Comparison of ENCODE assay signal across 11 mouse cellular contexts in genomic region chr16:25262965-25263364, GRCm38 (mm10). TPM values are rescaled to one million over a fixed set of nuclear protein-coding genes. Genes with fewer than 3 reads are reported as not detected.
A peak's percentile ranks its signal among the peaks of the same experiment; 100 is the strongest.
DNase-seq lines count a peak whose midpoint lies in the region; ATAC-seq and TF ChIP-seq lines count a peak whose summit lies in the region.
"Had no signal": no experiment of that assay in that cellular context is flagged by ENCODE, and none has a peak within 500 bp of the region (broad histone marks: within the 10 kb centered on the region; RNA-seq: fewer than 3 reads in every experiment).

No protein-coding gene starts in this region.

- no peak overlapping the region for H3K27ac ChIP-seq in forebrain, embryonic 11.5 days (ENCODE audit: low read depth, low read length)
- no peak overlapping the region for H3K27ac ChIP-seq in forebrain, embryonic 15.5 days (replicated peaks)
- H3K27ac ChIP-seq in midbrain, embryonic 13.5 days = no peak overlapping the region
- no peak overlapping the region for H3K27ac ChIP-seq in midbrain, postnatal 0 days (ENCODE audit: low read depth, low read length)
- peak overlapping the region; percentile 46 for H3K27ac ChIP-seq in heart, adult 2 months
- no peak overlapping the region for H3K27ac ChIP-seq in hindbrain, embryonic 14.5 days
- H3K27ac ChIP-seq: hindbrain, embryonic 15.5 days; limb, embryonic 15.5 days had no signal

- WGBS in forebrain, embryonic 11.5 days = 80% methylated on average over 4 of the region's 4 CpGs
- WGBS in forebrain, embryonic 15.5 days = 60% methylated on average over 4 of the region's 4 CpGs
- WGBS in midbrain, embryonic 13.5 days = 84% methylated on average over 4 of the region's 4 CpGs
- WGBS in midbrain, postnatal 0 days = 87% methylated on average over 4 of the region's 4 CpGs
- WGBS in heart, adult 2 months = 28% methylated on average over 4 of the region's 4 CpGs
- WGBS in hindbrain, embryonic 14.5 days = 80% methylated on average over 4 of the region's 4 CpGs

- no peak for TF ChIP-seq POLR2A in heart, adult 2 months (IDR thresholded peaks at IDR 0.05; ENCODE audit: insufficient read depth, low read depth, low read length)

- H3K4me2 ChIP-seq in forebrain, embryonic 11.5 days (ENCODE audit: low read depth, low read length, severe bottlenecking) = no peak overlapping the region
- no peak overlapping the region for H3K4me2 ChIP-seq in forebrain, embryonic 15.5 days (replicated peaks)
- H3K4me2 ChIP-seq in midbrain, embryonic 13.5 days (replicated peaks) = no peak overlapping the region
- H3K4me2 ChIP-seq in midbrain, postnatal 0 days (ENCODE audit: low read depth, low read length, poor library complexity, severe bottlenecking) = no peak overlapping the region
- H3K4me2 ChIP-seq in hindbrain, embryonic 14.5 days (replicated peaks) = no peak overlapping the region
- H3K4me2 ChIP-seq: hindbrain, embryonic 15.5 days; limb, embryonic 15.5 days had no signal

- H3K9ac ChIP-seq in forebrain, embryonic 11.5 days (ENCODE audit: low read length) = no peak overlapping the region
- H3K9ac ChIP-seq in forebrain, embryonic 15.5 days (replicated peaks) = no peak overlapping the region
- H3K9ac ChIP-seq in midbrain, embryonic 13.5 days (replicated peaks) = no peak overlapping the region
- H3K9ac ChIP-seq in midbrain, postnatal 0 days (replicated peaks; ENCODE audit: low read length, poor library complexity, severe bottlenecking) = no peak overlapping the region
- no peak overlapping the region for H3K9ac ChIP-seq in heart, adult 2 months (ENCODE audit: low read depth, low read length)
- no peak overlapping the region for H3K9ac ChIP-seq in hindbrain, embryonic 14.5 days
- H3K9ac ChIP-seq: hindbrain, embryonic 15.5 days; limb, embryonic 15.5 days had no signal

- H3K36me3 ChIP-seq in forebrain, embryonic 11.5 days (ENCODE audit: control insufficient read depth, insufficient read depth, low read length) = no peaks in the 10 kb centered on the region
- H3K36me3 ChIP-seq in forebrain, embryonic 15.5 days = no peaks in the 10 kb centered on the region
- H3K36me3 ChIP-seq in midbrain, embryonic 13.5 days = no peaks in the 10 kb centered on the region
- no peaks in the 10 kb centered on the region for H3K36me3 ChIP-seq in midbrain, postnatal 0 days (ENCODE audit: insufficient read depth, low read length)
- H3K36me3 ChIP-seq in heart, adult 2 months (ENCODE audit: control insufficient read depth, insufficient read depth, low read length) = no peaks in the 10 kb centered on the region
- no peaks in the 10 kb centered on the region for H3K36me3 ChIP-seq in hindbrain, embryonic 14.5 days (replicated peaks; ENCODE audit: control insufficient read depth, insufficient read depth)
- H3K36me3 ChIP-seq: hindbrain, embryonic 15.5 days; limb, embryonic 15.5 days had no signal

- H3K4me3 ChIP-seq in forebrain, embryonic 11.5 days (ENCODE audit: low read depth, low read length) = no peak overlapping the region
- no peak overlapping the region for H3K4me3 ChIP-seq in forebrain, embryonic 15.5 days
- H3K4me3 ChIP-seq in midbrain, embryonic 13.5 days (replicated peaks) = no peak overlapping the region
- no peak overlapping the region for H3K4me3 ChIP-seq in midbrain, postnatal 0 days (ENCODE audit: low read depth, low read length)
- H3K4me3 ChIP-seq in heart, adult 2 months = no peak overlapping the region
- no peak overlapping the region for H3K4me3 ChIP-seq in hindbrain, embryonic 14.5 days (replicated peaks; ENCODE audit: low read length)
- H3K4me3 ChIP-seq: hindbrain, embryonic 15.5 days; limb, embryonic 15.5 days had no signal

- no peak for DNase-seq in forebrain, embryonic 11.5 days (ENCODE audit: low spot score)
- no peak for DNase-seq in midbrain, postnatal 0 days (ENCODE audit: low spot score)
- peak in 1 of 2 experiments; percentile 39 for DNase-seq in heart, adult 2 months
- DNase-seq in lung, postnatal 36 days = peak; percentile 34
- DNase-seq in thymus, postnatal 0 days (ENCODE audit: low spot score) = no peak
- no peak for DNase-seq in hindbrain, embryonic 14.5 days (ENCODE audit: low spot score)

- intact Hi-C loops in heart, adult 2 months (cut with DNase I) = loop anchor here (1.0 to 10.0 kb wide), 5 partner anchors 176 to 1301 kb away; no protein-coding TSS in a partner anchor

- no peaks in the 10 kb centered on the region for H3K9me3 ChIP-seq in forebrain, embryonic 11.5 days (ENCODE audit: control insufficient read depth, low read length)
- no peaks in the 10 kb centered on the region for H3K9me3 ChIP-seq in forebrain, embryonic 15.5 days
- H3K9me3 ChIP-seq in midbrain, embryonic 13.5 days = no peaks in the 10 kb centered on the region
- no peaks in the 10 kb centered on the region for H3K9me3 ChIP-seq in midbrain, postnatal 0 days (ENCODE audit: low read length)
- no peaks in the 10 kb centered on the region for H3K9me3 ChIP-seq in hindbrain, embryonic 14.5 days (ENCODE audit: control insufficient read depth, low read length)
- H3K9me3 ChIP-seq: hindbrain, embryonic 15.5 days; limb, embryonic 15.5 days had no signal

- ATAC-seq in forebrain, embryonic 11.5 days (replicated peaks; ENCODE audit: low FRiP score) = peak; percentile 66
- ATAC-seq in forebrain, embryonic 15.5 days (replicated peaks) = no peak; the same call in 1 of the 2 replicates
- 0 out of 2 replicates have a peak, but pooled peaks have one; percentile 17 for ATAC-seq in midbrain, embryonic 13.5 days
- ATAC-seq in midbrain, postnatal 0 days (ENCODE audit: low FRiP score) = no peak
- no peak for ATAC-seq in hindbrain, embryonic 14.5 days (ENCODE audit: low FRiP score)

- no peaks in the 10 kb centered on the region for H3K4me1 ChIP-seq in forebrain, embryonic 11.5 days (replicated peaks; ENCODE audit: control insufficient read depth, insufficient read depth, low read length)
- H3K4me1 ChIP-seq in forebrain, embryonic 15.5 days = peaks cover 4% of the 10 kb centered on the region; the same call in 1 of the 2 replicates
- no peaks in the 10 kb centered on the region for H3K4me1 ChIP-seq in midbrain, embryonic 13.5 days (replicated peaks)
- H3K4me1 ChIP-seq in midbrain, postnatal 0 days (ENCODE audit: insufficient read depth, low read length) = 0 out of 2 replicates have a peak, but pooled peaks cover 3% of the 10 kb centered on the region
- peaks cover 1% of the 10 kb centered on the region for H3K4me1 ChIP-seq in heart, adult 2 months (ENCODE audit: control insufficient read depth, insufficient read depth, low read length)
- H3K4me1 ChIP-seq in hindbrain, embryonic 14.5 days (replicated peaks; ENCODE audit: control insufficient read depth, insufficient read depth, low read length) = no peaks in the 10 kb centered on the region
- H3K4me1 ChIP-seq: limb, embryonic 15.5 days had no signal

- H3K79me2 ChIP-seq in heart, adult 2 months (replicated peaks; ENCODE audit: control insufficient read depth, insufficient read depth, low read length) = no peaks in the 10 kb centered on the region

- no peak for TF ChIP-seq EP300 in heart, adult 2 months (IDR thresholded peaks at IDR 0.05; ENCODE audit: insufficient read depth, low read depth, low read length)

- H3K27me3 ChIP-seq in forebrain, embryonic 11.5 days (ENCODE audit: control insufficient read depth, insufficient read depth, low read length) = no peaks in the 10 kb centered on the region
- H3K27me3 ChIP-seq in forebrain, embryonic 15.5 days = no peaks in the 10 kb centered on the region
- peaks cover 6% of the 10 kb centered on the region; the same call in 1 of the 2 replicates for H3K27me3 ChIP-seq in midbrain, embryonic 13.5 days
- no peaks in the 10 kb centered on the region for H3K27me3 ChIP-seq in midbrain, postnatal 0 days (ENCODE audit: insufficient read depth, low read length)
- no peaks in the 10 kb centered on the region for H3K27me3 ChIP-seq in heart, adult 2 months (ENCODE audit: control insufficient read depth, insufficient read depth, low read length)
- no peaks in the 10 kb centered on the region for H3K27me3 ChIP-seq in hindbrain, embryonic 14.5 days (ENCODE audit: control insufficient read depth, insufficient read depth, low read length)
- H3K27me3 ChIP-seq: hindbrain, embryonic 15.5 days had no signal

- TF ChIP-seq CTCF in midbrain, postnatal 0 days (IDR thresholded peaks at IDR 0.05) = no peak
- TF ChIP-seq CTCF in heart, adult 2 months (IDR thresholded peaks at IDR 0.05) = no peak

RNA-seq across cellular contexts. Expression of gene Tprg, which starts 23.7 kb away (rescaled TPM):
- polyA plus RNA-seq in forebrain, embryonic 11.5 days (2014; fragmentation: Nextera tagmentation; extraction: Ambion mirVana) = 0.17 TPM in 1 of 2 replicates, not detected in the other
- not detected in 2 replicates for polyA plus RNA-seq in forebrain, embryonic 15.5 days (2015; fragmentation: Nextera tagmentation; extraction: Ambion mirVana)
- not detected in 2 replicates for polyA plus RNA-seq in midbrain, embryonic 13.5 days (2015; fragmentation: Nextera tagmentation; extraction: Ambion mirVana)
- total RNA-seq in midbrain, postnatal 0 days (2014; rRNA removed) = 0.16 TPM in 1 of 2 replicates, not detected in the other
- polyA plus RNA-seq in midbrain, postnatal 0 days (2015; fragmentation: Nextera tagmentation; extraction: Ambion mirVana) = not detected in 2 replicates
- total RNA-seq in heart, adult 2 months (2021) = not detected
- not detected in 2 replicates for polyA plus RNA-seq in heart, adult 2 months (2012; rRNA removed)
- 0.15 and 0.40 TPM in 2 replicates for polyA plus RNA-seq in thymus, postnatal 0 days (2015; fragmentation: Nextera tagmentation; extraction: Ambion mirVana)
- not detected in 2 replicates for polyA plus RNA-seq in hindbrain, embryonic 14.5 days (2014; fragmentation: Nextera tagmentation; extraction: Ambion mirVana)
- polyA plus RNA-seq: hindbrain, embryonic 15.5 days; large intestine, adult 2 months had no signal

Comparison
In these comparisons a context has a peak if more than half of its experiments do, and no peak if none do; other contexts are left out.
1. ATAC-seq: peak in forebrain, embryonic 11.5 days (single experiment) and midbrain, embryonic 13.5 days (single experiment); none in forebrain, embryonic 15.5 days (single experiment), midbrain, postnatal 0 days (single experiment) and hindbrain, embryonic 14.5 days (single experiment).